Mouse (Mus musculus) embryo, embryonic 11 days (tissue): ENCODE results near the gene Fam163b.

Experiments used
- DNase-seq: peaks from one replicate; pipeline ENCODE4 v3.0.0-alpha.2; 2015

The Fam163b gene

DNA sequence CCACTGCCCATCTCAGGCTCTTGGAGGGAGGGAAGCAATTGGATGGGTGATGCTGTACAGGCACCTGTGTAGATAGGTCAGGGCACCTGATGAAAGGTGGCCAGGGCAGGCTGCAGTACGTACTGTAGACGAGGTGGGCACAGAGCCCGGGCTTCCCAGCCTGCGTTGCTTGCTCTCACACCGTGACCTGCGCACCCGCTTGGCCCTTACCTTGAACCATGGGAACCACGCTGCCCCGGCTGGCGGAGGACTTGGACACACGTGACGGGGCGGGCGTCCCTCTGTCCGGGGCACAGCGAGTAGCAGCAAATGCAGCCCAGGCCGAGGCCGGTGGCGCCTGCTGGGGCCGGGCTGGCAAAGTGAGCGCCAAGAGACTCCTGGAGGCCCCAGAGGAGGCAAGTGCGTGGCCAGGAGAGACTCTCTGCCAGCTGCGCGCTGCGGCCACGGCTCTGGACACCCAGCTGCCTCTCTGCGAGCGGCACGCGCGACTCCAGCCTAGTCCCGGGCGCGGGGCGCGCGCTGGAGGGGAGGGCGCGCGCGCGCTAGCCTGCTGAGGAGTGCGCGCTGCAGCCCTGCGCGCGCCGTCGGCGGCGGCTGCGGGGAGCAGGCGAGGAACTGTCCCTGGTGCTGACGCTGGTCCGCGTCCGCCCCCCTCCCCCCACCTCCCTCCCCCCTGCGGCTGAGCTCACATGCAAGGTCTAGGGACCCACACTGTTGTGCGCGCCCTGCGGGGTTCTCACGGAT is at the start of gene Fam163b:
TSS of gene Fam163b (minus strand) at position 542 of the 744 bp plus-strand sequence.
- DNase-seq = peak; percentile 90

DNA sequence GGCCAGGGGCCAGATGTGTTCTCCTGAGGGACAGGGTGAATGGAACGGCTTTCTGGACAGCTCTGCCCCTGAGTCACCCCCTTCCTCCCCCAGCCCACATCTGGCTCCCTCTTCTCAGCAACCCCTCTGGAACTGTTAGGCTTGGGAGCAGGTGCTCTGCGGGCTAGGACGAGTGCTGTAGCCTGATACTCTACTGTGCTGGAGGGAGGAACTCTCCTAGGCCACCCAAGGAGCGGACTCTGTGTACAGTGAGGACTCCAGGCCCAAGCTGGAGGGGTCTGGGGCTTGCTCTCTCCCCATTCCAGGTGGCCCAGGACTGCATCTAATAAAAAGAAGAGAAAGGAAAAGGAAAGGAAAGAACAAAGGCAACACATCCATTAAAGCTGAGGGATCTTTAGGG is 47.7 kb upstream of the Fam163b start:
- peak; percentile 25 for DNase-seq

DNA sequence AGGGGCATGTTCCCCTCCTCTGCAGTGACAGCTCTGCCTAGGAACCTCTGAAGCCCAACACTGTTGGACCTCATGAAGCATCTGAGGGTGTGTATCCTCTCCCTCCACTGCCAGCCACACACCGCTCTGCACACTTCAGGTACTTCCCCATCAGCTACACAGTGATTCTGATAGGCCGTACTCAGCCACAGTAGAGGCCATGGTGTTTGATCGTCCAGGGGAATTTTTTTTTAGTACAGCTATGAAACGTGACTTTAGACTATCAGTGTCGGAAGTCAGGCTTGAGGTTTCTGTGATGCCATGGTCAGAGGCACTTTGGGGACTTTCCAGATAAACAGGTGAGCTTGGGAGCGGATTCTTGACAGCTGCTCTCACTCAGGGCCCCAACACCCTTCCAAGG is 45.2 kb upstream of the Fam163b start:
- DNase-seq = no peak

DNA sequence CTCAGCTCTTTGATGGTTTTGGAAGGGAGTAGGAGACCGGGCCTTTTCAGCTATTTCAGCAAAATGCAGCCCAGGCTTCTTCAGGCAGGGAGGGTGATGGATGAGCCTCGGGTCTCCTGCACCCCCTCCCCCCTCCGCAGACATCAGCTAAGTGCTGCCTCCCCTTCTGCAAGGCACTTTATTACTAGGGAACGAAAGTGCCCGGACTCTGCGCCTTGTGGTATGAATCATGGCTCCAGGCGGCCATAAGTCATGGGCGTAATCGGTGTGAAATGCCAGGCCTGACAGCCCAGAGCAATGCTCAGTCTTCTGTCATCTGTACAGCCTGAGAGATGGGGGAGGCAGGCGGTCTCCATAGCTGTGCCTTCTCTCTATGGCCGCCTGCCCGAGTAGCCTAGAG is 41.4 kb upstream of the Fam163b start:
- DNase-seq = peak; percentile 68

DNA sequence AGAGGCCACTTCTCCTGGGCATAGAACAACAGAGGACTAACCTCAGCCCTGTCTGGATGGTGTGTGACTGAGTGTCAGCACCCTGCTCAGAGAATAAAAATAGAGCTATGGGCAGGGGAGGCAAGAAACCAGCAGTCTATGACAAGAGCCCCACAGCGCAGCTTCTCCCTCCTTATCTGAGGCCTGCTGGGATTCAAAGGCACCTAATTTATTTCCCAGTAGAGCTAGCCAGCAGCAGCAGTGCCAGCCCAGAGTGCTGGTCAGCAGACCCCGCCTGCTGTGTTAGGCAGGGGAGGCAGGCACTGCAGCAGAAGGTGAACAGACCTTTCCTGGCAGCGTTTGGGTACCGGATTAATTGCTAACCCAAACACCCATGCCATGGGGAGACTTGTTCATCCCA is 39.6 kb upstream of the Fam163b start:
- DNase-seq = no peak

DNA sequence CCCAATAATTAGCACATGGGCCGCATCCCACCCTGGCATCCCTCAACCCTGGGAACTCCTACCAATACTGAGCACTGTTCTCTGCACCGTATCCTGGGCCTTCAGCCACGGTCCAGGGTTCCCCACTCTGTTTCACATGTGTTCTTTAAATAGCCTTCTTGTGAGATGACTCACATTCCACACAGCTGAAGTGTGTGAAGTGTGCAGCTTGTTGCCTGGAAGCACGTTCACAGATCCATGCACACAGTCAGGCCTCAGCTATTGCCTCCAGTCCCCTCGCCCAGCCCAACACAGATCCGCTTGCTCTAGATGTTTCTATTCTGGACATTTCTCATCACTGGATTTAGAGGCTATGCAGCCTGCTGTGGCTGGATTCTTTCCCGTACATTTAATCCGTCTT is 36.8 kb upstream of the Fam163b start:
- DNase-seq = no peak

DNA sequence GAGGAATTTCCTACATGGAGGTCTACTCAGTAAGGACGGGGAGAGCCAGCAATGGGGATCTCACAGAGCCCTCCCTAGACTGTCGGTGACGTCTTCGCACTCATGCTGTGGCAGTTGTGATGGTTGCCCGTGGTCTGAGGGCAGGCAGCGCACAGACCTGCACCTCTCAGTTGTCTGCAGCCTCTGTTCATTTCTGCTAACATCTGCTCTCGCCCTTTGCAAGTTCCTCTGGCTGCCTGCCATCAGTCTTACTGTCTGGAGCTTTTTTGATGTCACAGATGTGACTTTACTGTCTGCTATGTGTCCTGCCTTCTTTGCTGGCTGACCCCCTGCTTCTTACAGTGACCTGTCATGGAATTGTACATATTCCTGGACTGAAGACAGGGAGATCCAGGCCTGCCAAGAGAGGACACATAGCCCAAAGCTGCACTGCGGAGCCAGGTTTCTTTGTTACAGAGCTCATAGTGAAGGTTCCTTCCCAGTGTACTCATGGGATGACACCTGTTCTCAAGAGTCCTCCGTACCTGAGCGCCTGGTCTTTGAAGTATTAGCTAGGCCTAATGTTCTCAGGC is 33.5 kb upstream of the Fam163b start:
- DNase-seq = no peak

DNA sequence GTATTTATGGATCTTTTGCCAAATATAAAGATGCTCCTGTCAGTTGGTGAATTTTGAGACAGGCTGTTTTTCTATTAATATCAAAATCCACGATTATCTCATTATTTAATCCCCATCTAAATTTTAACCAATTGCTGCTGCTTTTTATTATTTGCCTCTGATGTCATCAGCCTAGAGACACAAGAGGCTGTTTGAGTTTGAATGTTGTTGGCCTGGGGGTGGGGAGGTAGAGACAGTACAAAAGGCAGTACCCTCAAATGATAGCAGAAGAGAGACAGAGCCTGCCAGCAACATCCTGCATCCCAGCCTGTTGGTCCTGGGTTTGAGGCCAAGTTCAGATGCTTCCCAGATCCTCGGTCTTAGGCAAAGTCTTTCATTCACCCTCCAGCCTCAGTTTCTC is 32.0 kb upstream of the Fam163b start:
- no peak for DNase-seq

GRCm38 (mm10) chr2:27166999-27167398 is 24.7 kb upstream of the Fam163b start:
- no peak for DNase-seq

- DNase-seq = no peak
Measured at GRCm38 (mm10) chr2:27166074-27166473, 23.8 kb upstream of the Fam163b start.

DNA sequence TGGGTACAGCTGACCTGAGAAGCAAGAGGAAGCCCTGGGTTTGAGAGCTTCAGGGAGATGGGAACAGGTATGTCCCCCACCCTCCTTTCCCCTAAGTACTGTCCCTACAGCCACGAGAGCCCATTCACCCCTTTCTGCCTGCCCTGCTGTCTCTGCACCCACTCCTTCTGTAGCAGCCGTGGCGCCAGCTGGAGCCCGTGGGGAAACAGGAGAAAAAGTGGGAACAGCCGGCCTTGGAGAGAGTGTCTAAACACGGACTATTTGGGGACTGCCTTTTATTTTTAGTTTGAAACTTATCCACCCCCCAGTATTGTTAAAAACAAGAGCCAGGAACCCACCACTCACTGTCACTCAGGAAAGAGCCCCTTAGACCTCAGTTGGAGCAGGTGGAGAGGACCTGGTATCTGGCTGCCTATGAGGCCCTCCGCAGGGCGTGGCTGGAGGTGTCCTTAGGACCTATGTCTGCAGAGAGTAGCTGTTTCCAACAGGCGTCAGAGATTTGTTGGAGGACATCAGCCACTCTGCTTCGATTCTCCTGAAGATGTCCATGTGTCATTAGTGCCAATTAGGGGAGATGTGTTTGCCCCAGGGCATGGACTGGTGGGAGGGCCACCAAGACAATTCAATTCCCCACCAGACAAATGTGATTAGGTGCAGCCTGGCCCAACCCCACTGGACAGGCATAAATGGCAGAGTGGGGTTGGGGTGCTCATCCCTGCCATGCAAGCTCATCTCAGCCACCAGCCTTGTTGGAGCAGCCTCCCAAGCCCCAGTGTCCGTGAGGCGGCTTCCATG is 22.7 kb upstream of the Fam163b start, which contains the start of gene Dbh:
TSS of gene Dbh (plus strand) at position 438 of the 795 bp plus-strand sequence.
- DNase-seq = no peak

- DNase-seq = no peak
Measured at GRCm38 (mm10) chr2:27163851-27164250, 21.6 kb upstream of the Fam163b start.

GRCm38 (mm10) chr2:27162656-27163055 is 20.4 kb upstream of the Fam163b start:
- DNase-seq = no peak

- DNase-seq = no peak
Measured at GRCm38 (mm10) chr2:27161526-27161925, 19.2 kb upstream of the Fam163b start.

GRCm38 (mm10) chr2:27156596-27156995 is 14.3 kb upstream of the Fam163b start:
- no peak for DNase-seq

GRCm38 (mm10) chr2:27154466-27155185 is 12.3 kb upstream of the Fam163b start:
- DNase-seq = no peak

DNA sequence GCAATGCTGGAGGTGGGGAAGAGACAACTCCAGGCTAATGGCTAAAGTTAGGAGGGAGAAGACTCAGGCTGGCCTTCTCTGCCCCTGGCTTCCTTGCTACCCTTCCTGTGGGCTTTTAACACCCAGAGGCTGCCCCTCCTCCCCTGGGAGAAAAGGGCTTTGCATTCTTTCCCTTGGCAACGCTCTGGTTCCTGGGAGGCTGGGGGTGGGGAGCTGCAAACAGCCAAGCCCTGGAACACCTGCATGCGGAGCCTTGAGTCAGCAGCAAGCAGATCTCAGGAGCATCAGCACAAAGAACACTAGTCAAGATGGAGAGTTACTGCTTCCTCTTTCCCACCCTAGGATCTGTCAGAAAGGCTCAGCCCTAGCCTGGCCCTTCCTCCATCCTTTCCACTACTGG is 7.2 kb upstream of the Fam163b start:
- peak; percentile 31 for DNase-seq

- no peak for DNase-seq
Measured at GRCm38 (mm10) chr2:27146840-27147239, 4.5 kb upstream of the Fam163b start.

- no peak for DNase-seq
Measured at GRCm38 (mm10) chr2:27144957-27145356, 2.7 kb upstream of the Fam163b start.

- no peak for DNase-seq
Measured at GRCm38 (mm10) chr2:27138356-27138755, 3.9 kb downstream of the Fam163b start.

DNA sequence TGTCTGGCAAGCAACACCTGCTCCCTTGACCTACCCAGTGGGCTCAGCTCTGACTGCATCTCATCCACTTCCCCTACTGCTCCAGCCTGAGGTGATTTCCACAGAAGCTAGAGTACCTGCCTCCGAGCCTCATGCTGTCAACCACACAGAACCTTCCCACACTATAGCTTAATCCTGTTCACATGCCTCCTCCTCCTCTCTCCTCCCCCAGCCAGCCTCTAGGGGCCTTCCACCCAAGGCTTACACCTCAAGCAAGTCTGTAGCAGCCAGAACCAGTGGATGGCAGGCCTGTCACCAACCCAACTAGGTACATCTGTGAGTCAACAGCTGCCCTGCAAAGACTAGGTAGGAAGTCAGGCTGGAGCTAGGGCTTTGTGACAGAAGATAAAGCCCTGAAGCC is 5.5 kb downstream of the Fam163b start:
- no peak for DNase-seq

GRCm38 (mm10) chr2:27136336-27136735 is 6.0 kb downstream of the Fam163b start:
- DNase-seq = no peak

- DNase-seq = no peak
Measured at GRCm38 (mm10) chr2:27135935-27136334, 6.4 kb downstream of the Fam163b start.
